Mouse (Mus musculus) fibroblast of lung, adult 2 months (primary cell): Measurements from ENCODE around the gene Hmx1.
A peak's percentile ranks its signal among the peaks of the same experiment; 100 is the strongest.

ENCODE experiments used
- DNase-seq: peaks from one replicate; pipeline ENCODE4 v3.0.0-alpha.2; 2011; ENCODE audit warnings: low read depth

The Hmx1 gene

GRCm38 (mm10) chr5:35398310-35398910 is 9.5 kb downstream of the Hmx1 start:
- DNase-seq = no peak

DNA sequence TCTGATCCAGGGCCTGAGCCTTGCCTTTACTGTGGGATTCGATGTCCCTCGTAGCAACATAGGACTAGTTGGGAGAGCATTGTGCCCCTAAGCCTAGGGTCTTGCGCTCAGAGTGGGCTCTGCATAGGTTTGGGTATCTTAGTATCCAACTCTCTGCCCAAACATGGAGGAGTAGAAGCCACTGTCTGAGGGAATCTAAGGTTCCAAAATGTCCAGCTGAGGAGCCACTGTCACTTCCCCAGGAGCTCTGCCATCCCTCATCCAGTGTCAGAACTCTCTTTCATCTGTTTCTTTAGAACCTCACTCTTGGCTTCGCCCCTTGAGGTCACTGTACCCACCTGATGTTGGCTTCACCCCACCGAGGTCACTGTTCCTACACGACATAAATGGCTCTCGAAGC is 10.2 kb downstream of the Hmx1 start:
- no peak for DNase-seq

GRCm38 (mm10) chr5:35399704-35400320 is 10.9 kb downstream of the Hmx1 start:
- DNase-seq = no peak

DNA sequence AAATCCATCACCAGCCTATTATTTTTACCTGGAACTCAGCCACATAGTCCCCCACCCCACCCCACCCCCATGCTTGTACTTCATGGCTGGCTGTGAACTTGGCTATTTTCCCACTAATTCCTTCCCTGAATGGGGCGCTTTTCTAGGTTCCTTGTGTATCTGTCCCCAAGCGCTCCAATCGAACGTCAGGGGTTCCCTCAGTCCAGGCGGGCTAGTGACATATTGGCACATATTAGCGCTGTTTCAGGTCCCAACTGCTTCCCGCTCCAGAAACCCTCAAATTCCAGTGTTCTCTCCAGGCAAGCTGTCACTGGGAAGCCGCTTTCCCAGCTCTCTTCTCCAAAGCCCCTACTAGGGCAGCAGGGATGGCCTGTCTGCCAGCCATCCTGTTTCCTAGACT is 12.3 kb downstream of the Hmx1 start:
- no peak for DNase-seq

DNA sequence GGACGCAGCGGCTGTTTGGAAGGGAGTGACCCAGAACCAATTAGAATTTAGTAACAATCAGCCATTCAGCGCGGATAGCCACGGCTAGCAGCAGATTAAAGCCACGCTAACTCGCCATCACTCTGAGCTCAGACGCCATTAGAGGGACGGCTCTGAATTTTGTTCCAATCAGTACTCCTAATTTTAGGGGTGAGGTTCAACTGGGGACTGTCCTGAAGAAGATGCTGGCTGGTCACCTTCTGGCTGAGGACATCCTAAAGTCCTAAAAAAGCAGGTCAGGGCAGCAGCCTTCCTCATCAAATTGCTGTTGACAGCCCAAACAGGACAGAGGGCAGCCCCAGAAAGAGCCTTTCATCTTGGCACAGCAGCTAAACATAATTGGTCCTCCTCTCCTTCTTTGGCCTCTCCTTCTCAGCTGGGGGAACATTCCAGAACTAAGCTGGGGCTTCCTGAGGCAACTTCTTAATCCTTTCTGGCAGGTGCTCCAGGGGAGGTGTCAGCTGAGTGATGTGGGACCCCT is 18.6 kb downstream of the Hmx1 start:
- DNase-seq = no peak

DNA sequence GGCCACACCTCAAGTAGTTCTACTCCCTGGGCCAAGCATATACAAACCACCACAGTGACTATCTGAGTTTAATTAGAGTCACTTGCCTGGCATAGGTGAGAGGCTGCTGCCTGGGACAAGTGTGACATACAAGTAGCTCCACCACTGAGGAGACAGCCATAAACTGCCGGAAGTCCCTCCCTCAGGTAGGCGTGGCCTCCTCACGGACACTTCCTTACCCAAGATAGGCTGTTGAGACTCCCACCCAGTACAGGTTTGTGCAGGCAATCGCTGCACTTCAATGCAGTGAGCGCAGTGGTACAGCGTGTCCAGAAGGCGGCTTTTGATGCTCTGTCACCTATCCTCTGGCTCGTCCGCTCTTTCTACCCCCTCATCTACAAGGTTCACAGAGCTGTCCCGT is 22.1 kb downstream of the Hmx1 start:
- no peak for DNase-seq

GRCm38 (mm10) chr5:35412833-35413232 is 23.9 kb downstream of the Hmx1 start:
- DNase-seq = no peak

GRCm38 (mm10) chr5:35417707-35418106 is 28.8 kb downstream of the Hmx1 start:
- no peak for DNase-seq

GRCm38 (mm10) chr5:35421622-35422021 is 32.7 kb downstream of the Hmx1 start:
- DNase-seq = no peak

GRCm38 (mm10) chr5:35425218-35425617 is 36.3 kb downstream of the Hmx1 start:
- no peak for DNase-seq

DNA sequence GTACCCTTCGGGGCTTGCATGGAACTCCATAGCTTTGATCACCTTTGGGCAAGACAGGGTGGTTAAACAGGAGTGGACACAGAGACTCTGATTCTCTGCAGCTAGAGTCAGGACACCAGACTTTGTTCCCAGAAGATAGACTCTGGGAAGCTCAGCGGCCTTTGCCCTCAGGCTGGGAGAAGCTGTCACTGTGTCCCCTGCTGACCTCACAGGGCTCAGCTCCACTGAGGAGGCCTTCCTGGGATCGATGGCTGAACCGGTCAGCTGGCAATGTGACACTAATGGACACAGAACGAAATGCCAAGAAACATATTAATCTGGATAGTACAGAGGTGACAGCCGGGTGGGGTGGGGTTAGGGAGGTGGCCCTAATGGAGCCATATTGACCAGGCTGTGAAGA is 39.0 kb downstream of the Hmx1 start:
- DNase-seq = no peak

DNA sequence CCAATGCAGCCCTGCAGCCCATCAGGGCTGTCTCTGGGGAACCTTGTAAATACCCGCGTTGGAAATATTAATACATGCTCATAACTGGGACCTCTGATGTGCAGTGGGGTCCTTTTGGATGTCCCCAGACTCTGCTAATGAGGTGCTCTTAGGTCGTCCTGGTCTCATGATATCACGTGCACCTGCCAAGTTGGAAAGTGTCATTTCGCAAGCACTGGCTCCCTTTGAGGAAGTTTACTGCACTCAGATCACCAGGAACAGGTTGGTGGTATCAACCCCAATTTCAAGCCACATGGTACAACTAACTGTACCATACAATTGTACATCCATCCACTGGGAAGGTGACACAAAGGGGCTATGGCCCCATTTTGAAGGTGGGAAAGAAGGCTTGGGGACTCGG is 39.5 kb downstream of the Hmx1 start:
- no peak for DNase-seq

DNA sequence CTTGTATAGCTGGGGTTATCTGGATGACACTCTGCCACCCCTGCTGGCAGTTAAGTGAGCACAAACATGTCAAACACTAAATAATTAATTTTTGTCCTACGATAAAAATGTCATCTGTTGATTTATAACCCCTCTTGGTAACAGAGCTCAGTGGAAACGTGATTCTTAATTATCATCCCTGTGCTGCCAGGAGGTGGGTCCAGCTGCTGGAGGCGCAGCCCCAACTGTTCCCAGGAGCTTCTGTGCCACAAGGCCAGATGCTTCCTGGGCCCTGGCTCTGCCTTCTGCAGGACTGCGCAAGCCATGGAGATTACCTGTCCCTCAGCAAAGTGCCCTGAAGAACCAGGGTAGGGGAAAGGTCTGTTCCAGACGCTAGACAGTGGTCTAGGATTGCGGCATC is 43.2 kb downstream of the Hmx1 start:
- DNase-seq = no peak

GRCm38 (mm10) chr5:35434038-35434437 is 45.1 kb downstream of the Hmx1 start:
- DNase-seq = no peak

DNA sequence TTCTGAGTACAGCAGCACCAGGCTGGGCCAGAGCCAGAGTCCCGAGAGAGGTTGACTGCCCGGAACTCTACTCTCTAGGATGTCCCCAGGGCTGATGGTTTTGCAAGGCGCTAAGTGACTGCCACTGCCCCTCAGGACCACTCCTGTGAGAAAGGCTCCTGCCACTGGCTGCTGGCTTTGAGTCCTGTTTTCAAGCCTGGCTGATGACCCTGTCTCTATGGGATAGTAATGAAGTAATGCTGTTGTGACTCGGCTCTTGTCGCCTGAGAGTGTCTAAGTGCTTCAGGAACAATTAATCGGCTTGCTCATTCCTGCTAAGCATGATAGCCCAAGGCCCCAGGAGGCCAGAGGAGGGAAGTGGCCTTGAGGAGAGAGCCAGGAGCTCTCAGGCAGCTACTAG is 45.8 kb downstream of the Hmx1 start:
- no peak for DNase-seq

DNA sequence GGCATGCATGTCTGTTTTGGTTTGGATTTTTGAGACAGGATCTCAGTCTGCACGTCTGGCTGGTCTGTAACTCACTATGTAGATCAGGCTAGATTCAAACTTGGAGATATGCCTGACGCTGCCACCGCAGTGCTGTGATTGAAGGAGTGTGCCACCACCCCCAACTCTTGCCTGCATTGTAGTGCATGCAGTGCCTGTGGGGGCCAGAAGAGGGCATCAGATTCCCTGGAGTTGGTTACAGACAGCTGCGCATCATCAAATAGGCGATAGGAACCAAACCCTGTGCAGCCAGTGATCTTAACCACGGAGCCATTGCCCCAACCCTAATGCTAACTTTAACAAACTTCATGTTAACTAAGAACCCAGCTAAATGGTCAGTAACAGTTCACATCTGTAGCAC is 49.9 kb downstream of the Hmx1 start:
- DNase-seq = no peak

- no peak for DNase-seq
Observed at GRCm38 (mm10) chr5:35440459-35440858, 51.6 kb downstream of the Hmx1 start.

DNA sequence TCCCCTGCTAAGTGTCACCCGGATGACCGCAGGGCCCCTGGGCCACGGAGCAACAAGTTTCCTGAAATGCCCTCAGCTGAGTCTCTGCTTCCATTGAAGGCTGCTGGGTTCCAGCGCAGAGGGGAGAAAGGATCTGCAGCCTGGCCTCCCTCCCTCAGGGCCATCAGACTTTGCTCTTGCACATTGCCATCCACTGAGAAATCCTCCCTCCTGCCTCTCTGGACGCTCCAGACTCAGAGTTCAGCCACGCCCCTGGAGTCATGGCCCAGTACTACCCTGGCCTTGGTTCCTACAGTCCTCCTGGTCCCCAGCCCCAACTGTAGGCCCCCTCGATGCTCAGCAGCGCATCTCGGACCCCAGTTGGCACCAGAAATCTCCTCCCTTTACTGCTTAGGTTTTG is 52.5 kb downstream of the Hmx1 start:
- DNase-seq = no peak

DNA sequence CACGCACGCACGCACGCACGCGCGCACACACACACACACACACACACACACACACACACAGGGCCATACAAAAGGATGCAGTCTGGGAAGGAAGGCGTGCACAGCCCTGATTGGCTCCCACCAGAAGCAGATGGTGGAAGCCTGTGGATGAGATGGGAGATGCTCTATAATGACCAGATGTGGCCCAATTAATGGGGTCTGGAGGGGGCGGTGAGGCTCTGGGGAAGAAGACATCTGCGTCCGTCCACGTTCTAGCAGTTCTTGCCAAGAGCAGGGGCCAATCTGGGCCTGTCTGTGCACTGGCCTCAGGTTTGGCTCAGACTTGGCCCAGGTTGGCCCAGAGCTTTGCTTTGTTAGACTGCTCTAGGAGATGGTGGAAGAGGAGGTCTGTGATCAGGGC is 55.8 kb downstream of the Hmx1 start:
- no peak for DNase-seq

DNA sequence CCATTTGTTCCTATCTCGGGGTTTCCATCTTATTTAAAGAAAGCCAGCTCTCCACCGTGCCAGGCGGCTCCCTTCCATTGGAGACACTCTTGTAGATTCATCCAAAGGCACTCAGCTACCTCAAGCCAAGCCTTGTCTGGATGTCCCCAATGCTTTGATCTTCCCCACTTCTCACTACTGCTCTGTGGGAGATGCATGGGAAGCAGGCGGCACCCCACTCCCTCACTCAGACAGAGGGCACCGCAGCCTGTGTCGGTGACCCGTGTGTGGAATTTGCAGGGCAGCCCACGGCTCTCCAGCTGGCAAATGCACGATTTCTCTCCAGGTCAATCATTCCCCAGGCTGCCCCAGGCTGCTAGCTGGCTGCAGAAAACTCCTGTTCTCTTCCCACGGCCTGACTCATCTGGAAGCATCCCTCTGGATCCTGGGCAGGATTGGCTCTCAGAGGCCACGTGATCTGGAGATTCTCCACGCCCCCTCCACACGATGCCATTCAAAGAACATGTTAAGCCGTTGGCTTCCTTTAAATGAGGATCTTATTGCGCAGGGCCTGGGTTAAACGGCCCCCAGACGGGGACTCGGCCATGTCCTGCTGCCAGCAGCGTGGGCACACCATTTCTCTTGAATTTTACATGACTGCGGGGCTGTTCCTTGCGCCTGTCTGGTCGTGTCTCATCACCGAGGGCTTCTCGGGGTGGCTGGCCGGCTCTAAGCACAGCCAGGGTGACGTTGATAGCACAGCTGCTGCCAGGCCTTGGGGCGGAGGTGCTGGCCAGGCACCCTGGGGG is 58.9 kb downstream of the Hmx1 start:
- DNase-seq = peak; percentile 3
